Mouse (Mus musculus) thymus, adult 2 months (tissue): ENCODE measurements around the gene Hbq1b. TPM values are rescaled to one million over a fixed set of nuclear protein-coding genes. Genes with fewer than 3 reads are reported as not detected.

Source experiments
- DNase-seq: peaks from one replicate; pipeline ENCODE4 v3.0.0; 2021
- H3K27ac ChIP-seq: fragments of 200-500 bp; 2 replicates; pipeline ENCODE4 v1.5.1; 2012; ENCODE audit warnings: low read length, control low read depth; ENCODE audit not compliant: control insufficient read depth, insufficient read depth
- H3K27me3 ChIP-seq: fragments of 200-500 bp; 2 replicates; pipeline ENCODE4 v1.6.1; 2012; ENCODE audit warnings: mild to moderate bottlenecking, low read length, moderate library complexity, mixed read lengths; ENCODE audit not compliant: control insufficient read depth, insufficient read depth
- H3K36me3 ChIP-seq: fragments of 200-500 bp; 2 replicates; pipeline ENCODE4 v1.6.1; 2012; ENCODE audit warnings: mild to moderate bottlenecking, low read length, moderate library complexity; ENCODE audit not compliant: control insufficient read depth, insufficient read depth
- H3K4me1 ChIP-seq: fragments of 200-500 bp; replicated peaks from 2 replicates; pipeline ENCODE4 v1.6.1; 2012; ENCODE audit warnings: low read length; ENCODE audit not compliant: control insufficient read depth, insufficient read depth
- H3K4me3 ChIP-seq: fragments of 200-500 bp; 2 replicates; pipeline ENCODE4 v1.5.1; 2012; ENCODE audit warnings: mild to moderate bottlenecking, low read length, control low read depth, moderate library complexity; ENCODE audit not compliant: control insufficient read depth, insufficient read depth
- CTCF ChIP-seq: fragments of 200-500 bp; IDR thresholded peaks from 2 replicates; pipeline ENCODE4 v1.5.1; 2012; ENCODE audit warnings: mild to moderate bottlenecking, control low read depth, low read length, moderate library complexity, borderline replicate concordance; ENCODE audit not compliant: control insufficient read depth, poor library complexity, insufficient read depth; ENCODE audit errors: extremely low read depth
- POLR2A ChIP-seq: fragments of 200-500 bp; IDR thresholded peaks from 2 replicates; pipeline ENCODE4 v1.6.1; 2012; ENCODE audit warnings: mild to moderate bottlenecking, low read length, control low read depth, moderate library complexity; ENCODE audit not compliant: control insufficient read depth, poor library complexity, insufficient read depth; ENCODE audit errors: extremely low read depth
- WGBS: fragments of 180-500 bp; shearing (Covaris S2); methylation state at CpG from one replicate; pipeline ENCODE4 v1.1.7; 2018; 5-methylcytosine and 5-hydroxymethylcytosine counted together
- polyA plus RNA-seq: library from polyadenylated mRNA; depleted of rRNA; stranded (reverse); fragments of >200 nt; gene quantifications from 2 replicates; pipeline ENCODE4 v1.2.3, GENCODE M21; 2012

The Hbq1b gene
- polyA plus RNA-seq, 1 experiment, result 0.23 TPM

- H3K36me3 ChIP-seq, result no peaks in the 10 kb centered on the region
- H3K4me1 ChIP-seq, result 0 out of 2 replicates have a peak, but pooled peaks cover 2% of the 10 kb centered on the region
- WGBS, result 77% methylated on average over 1 of the region's 1 CpGs
- no peak overlapping the region for H3K27ac ChIP-seq
- TF ChIP-seq POLR2A, result no peak
- no peak for TF ChIP-seq CTCF
- DNase-seq, result no peak
- H3K4me3 ChIP-seq, result no peak overlapping the region
- no peaks in the 10 kb centered on the region for H3K27me3 ChIP-seq
These were observed 16.7 kb downstream of the Hbq1b start for GRCm38 (mm10) chr11:32303455-32303854.

- no peak overlapping the region for H3K4me3 ChIP-seq
- TF ChIP-seq POLR2A, result no peak
- TF ChIP-seq CTCF, result no peak
- H3K4me1 ChIP-seq, result no peaks in the 10 kb centered on the region
- no peaks in the 10 kb centered on the region for H3K27me3 ChIP-seq
- no peak for DNase-seq
- WGBS, result 92% methylated on average over 1 of the region's 1 CpGs
- H3K27ac ChIP-seq, result no peak overlapping the region
- H3K36me3 ChIP-seq, result no peaks in the 10 kb centered on the region
These were observed 20.2 kb downstream of the Hbq1b start for GRCm38 (mm10) chr11:32307006-32307405.

GRCm38 (mm10) chr11:32309446-32309845 is 22.7 kb downstream of the Hbq1b start:
- WGBS, result 80% methylated on average over 4 of the region's 4 CpGs
- DNase-seq, result no peak
- Histone ChIP-seq H3K4me3 (no peak overlapping the region), H3K27ac (no peak overlapping the region), H3K36me3 (no peaks in the 10 kb centered on the region), H3K4me1 (no peaks in the 10 kb centered on the region), H3K27me3 (no peaks in the 10 kb centered on the region)
- TF ChIP-seq CTCF (no peak), POLR2A (no peak)

GRCm38 (mm10) chr11:32309928-32310327 is 23.2 kb downstream of the Hbq1b start:
- no peaks in the 10 kb centered on the region for H3K4me1 ChIP-seq
- H3K36me3 ChIP-seq, result no peaks in the 10 kb centered on the region
- TF ChIP-seq CTCF (no peak), POLR2A (no peak)
- H3K27ac ChIP-seq, result no peak overlapping the region
- WGBS, result 71% methylated on average over 3 of the region's 3 CpGs
- no peak overlapping the region for H3K4me3 ChIP-seq
- DNase-seq, result no peak
- H3K27me3 ChIP-seq, result no peaks in the 10 kb centered on the region

GRCm38 (mm10) chr11:32316009-32316408 is 29.2 kb downstream of the Hbq1b start:
- Histone ChIP-seq H3K4me3 (no peak overlapping the region), H3K36me3 (no peaks in the 10 kb centered on the region), H3K27ac (no peak overlapping the region), H3K27me3 (no peaks in the 10 kb centered on the region), H3K4me1 (no peaks in the 10 kb centered on the region)
- WGBS, result 87% methylated on average over 3 of the region's 3 CpGs
- no peak for DNase-seq
- TF ChIP-seq CTCF (no peak), POLR2A (no peak)

GRCm38 (mm10) chr11:32320507-32321195 is 33.9 kb downstream of the Hbq1b start:
- no peak overlapping the region for H3K27ac ChIP-seq
- 66% methylated on average over 11 of the region's 11 CpGs for WGBS
- no peaks in the 10 kb centered on the region for H3K27me3 ChIP-seq
- no peaks in the 10 kb centered on the region for H3K4me1 ChIP-seq
- TF ChIP-seq CTCF, result no peak
- TF ChIP-seq POLR2A, result no peak
- DNase-seq, result no peak
- H3K36me3 ChIP-seq, result no peaks in the 10 kb centered on the region
- no peak overlapping the region for H3K4me3 ChIP-seq

- WGBS, result 43% methylated on average over 8 of the region's 8 CpGs
- no peaks in the 10 kb centered on the region for H3K4me1 ChIP-seq
- peak; percentile 63 for DNase-seq
- no peaks in the 10 kb centered on the region for H3K36me3 ChIP-seq
- no peak for TF ChIP-seq POLR2A
- TF ChIP-seq CTCF, result peak; percentile 88
- H3K4me3 ChIP-seq, result no peak overlapping the region
- H3K27me3 ChIP-seq, result no peaks in the 10 kb centered on the region
- H3K27ac ChIP-seq, result no peak overlapping the region
These were observed 34.4 kb downstream of the Hbq1b start for GRCm38 (mm10) chr11:32321196-32321565.
